Mouse (Mus musculus) heart, adult 2 months (tissue): ENCODE measurements around the gene Maz. TPM values are rescaled to one million over a fixed set of nuclear protein-coding genes. Genes with fewer than 3 reads are reported as not detected.
A peak's percentile ranks its signal among the peaks of the same experiment; 100 is the strongest.

Experiments used
- DNase-seq, 2 experiments: peaks; one replicate each; pipeline ENCODE4 v3.0.0; 2021
- H3K27ac ChIP-seq: fragments of 200-600 bp; 2 replicates; pipeline ENCODE4 v1.8.1; 2022
- H3K27me3 ChIP-seq: fragments of 200-500 bp; 2 replicates; pipeline ENCODE4 v1.6.1; 2012; ENCODE audit warnings: mild to moderate bottlenecking, low read length, inconsistent platforms, mixed read lengths; ENCODE audit not compliant: control insufficient read depth, insufficient read depth
- H3K36me3 ChIP-seq: fragments of 200-500 bp; 2 replicates; pipeline ENCODE4 v1.6.1; 2012; ENCODE audit warnings: low read length, inconsistent platforms; ENCODE audit not compliant: control insufficient read depth, insufficient read depth
- H3K4me1 ChIP-seq: fragments of 200-500 bp; 2 replicates; pipeline ENCODE4 v1.6.1; 2011; ENCODE audit warnings: low read length; ENCODE audit not compliant: control insufficient read depth, insufficient read depth
- H3K4me3 ChIP-seq: fragments of 200-600 bp; 2 replicates; pipeline ENCODE4 v1.8.1; 2022
- H3K79me2 ChIP-seq: fragments of 200-500 bp; replicated peaks from 2 replicates; pipeline ENCODE4 v1.6.1; 2012; ENCODE audit warnings: mild to moderate bottlenecking, inconsistent platforms, low read length, moderate library complexity, mixed read lengths; ENCODE audit not compliant: control insufficient read depth, insufficient read depth
- H3K9ac ChIP-seq: fragments of 200-500 bp; 2 replicates; pipeline ENCODE4 v1.6.1; 2012; ENCODE audit warnings: low read depth, mild to moderate bottlenecking, control low read depth, inconsistent platforms, low read length, mixed read lengths
- CTCF ChIP-seq: fragments of 200-600 bp; IDR thresholded peaks from 2 replicates; pipeline ENCODE4 v1.8.1; 2022; ENCODE audit warnings: antibody characterized with exemption, mild to moderate bottlenecking, moderate library complexity
- EP300 ChIP-seq: fragments of 200-500 bp; IDR thresholded peaks from 2 replicates; pipeline ENCODE4 v1.6.1; 2011; ENCODE audit warnings: low read depth, low read length, control low read depth; ENCODE audit not compliant: insufficient read depth
- POLR2A ChIP-seq: fragments of 200-500 bp; IDR thresholded peaks from 2 replicates; pipeline ENCODE4 v1.6.1; 2011; ENCODE audit warnings: mild to moderate bottlenecking, low read depth, low read length, control low read depth; ENCODE audit not compliant: insufficient read depth
- WGBS: fragments of 180-500 bp; shearing (Covaris S2); methylation state at CpG from one replicate; pipeline ENCODE4 v1.1.7; 2018; 5-methylcytosine and 5-hydroxymethylcytosine counted together
- intact Hi-C: fragments of 180-260 bp; cut with DNase I; formaldehyde crosslinking; loops from one replicate; pipeline ENCODE4 v1.15.1; 2025
- polyA plus RNA-seq: library from polyadenylated mRNA; depleted of rRNA; stranded (reverse); fragments of >200 nt; gene quantifications from 2 replicates; pipeline ENCODE4 v1.2.3, GENCODE M21; 2012
- total RNA-seq, 2 experiments: library from RNA; stranded (reverse); gene quantifications; 2 replicates each; pipeline ENCODE4 v1.2.3; 2021

Gene Maz
- total and polyA plus RNA-seq, 3 experiments, result 56.5 to 59.8 (median 57.1) TPM

DNA sequence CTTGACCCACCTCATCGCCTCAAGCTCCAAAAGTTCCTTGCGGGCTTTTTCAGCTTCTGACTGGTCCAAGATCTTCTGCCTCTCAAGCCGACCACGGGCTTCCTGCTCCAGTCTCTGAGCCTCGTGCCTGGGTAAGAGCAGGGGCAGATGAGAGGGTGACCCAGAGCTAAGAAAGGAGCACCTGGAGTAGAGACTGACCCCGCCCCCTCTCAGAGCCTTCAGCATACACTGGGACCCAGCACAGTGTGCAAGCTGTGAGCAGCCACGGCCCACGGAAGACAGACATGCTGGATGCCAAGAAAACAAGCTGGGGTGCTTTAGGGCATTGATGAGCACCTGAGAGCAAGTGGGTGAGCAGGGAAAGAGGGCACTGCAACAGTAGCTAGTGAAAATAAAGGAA, 38.0 kb downstream of the Maz start:
- H3K9ac ChIP-seq, result no peak overlapping the region
- no peak overlapping the region for H3K4me3 ChIP-seq
- no peaks in the 10 kb centered on the region for H3K27me3 ChIP-seq
- TF ChIP-seq EP300, result no peak
- TF ChIP-seq POLR2A, result no peak
- TF ChIP-seq CTCF, result no peak
- H3K79me2 ChIP-seq, result no peaks in the 10 kb centered on the region
- H3K4me1 ChIP-seq, result no peaks in the 10 kb centered on the region
- DNase-seq, result no peak
- intact Hi-C loops, result no loop called here
- 84% methylated on average over 8 of the region's 8 CpGs for WGBS
- H3K36me3 ChIP-seq, result no peaks in the 10 kb centered on the region
- H3K27ac ChIP-seq, result no peak overlapping the region

DNA sequence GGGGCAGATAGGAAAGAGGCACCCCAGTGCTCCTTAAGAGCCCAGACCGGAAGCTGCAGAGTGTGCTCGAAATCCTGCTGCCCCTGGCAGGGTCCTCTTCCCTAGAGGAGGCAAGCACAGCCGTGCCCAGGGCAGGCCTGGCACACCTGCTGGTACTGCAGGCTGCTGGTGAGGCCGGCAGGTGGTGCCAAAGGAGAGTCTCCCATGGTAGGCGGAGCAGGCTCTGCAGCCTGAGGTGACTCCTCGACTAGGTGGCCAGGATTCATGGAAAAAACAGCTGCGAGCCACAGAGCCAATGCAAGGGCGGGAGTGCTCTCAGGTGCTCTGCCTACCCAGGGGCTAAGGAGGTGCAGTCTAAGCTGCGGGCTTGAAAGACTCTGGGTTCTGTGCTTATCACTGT, 40.5 kb downstream of the Maz start:
- intact Hi-C loops, result loop anchor here (2.0 kb wide), 1 partner anchor 118 kb away; no protein-coding TSS in a partner anchor
- TF ChIP-seq CTCF, result peak; percentile 73
- TF ChIP-seq EP300, result 0 out of 2 replicates have a peak, but pooled peaks have one; percentile 6
- no peak for TF ChIP-seq POLR2A
- Histone ChIP-seq H3K27ac (no peak overlapping the region), H3K36me3 (no peaks in the 10 kb centered on the region), H3K4me1 (no peaks in the 10 kb centered on the region), H3K4me3 (no peak overlapping the region), H3K27me3 (no peaks in the 10 kb centered on the region), H3K79me2 (no peaks in the 10 kb centered on the region), H3K9ac (no peak overlapping the region)
- WGBS, result 45% methylated on average over 9 of the region's 9 CpGs
- DNase-seq, result peak; percentile 45 to 48

DNA sequence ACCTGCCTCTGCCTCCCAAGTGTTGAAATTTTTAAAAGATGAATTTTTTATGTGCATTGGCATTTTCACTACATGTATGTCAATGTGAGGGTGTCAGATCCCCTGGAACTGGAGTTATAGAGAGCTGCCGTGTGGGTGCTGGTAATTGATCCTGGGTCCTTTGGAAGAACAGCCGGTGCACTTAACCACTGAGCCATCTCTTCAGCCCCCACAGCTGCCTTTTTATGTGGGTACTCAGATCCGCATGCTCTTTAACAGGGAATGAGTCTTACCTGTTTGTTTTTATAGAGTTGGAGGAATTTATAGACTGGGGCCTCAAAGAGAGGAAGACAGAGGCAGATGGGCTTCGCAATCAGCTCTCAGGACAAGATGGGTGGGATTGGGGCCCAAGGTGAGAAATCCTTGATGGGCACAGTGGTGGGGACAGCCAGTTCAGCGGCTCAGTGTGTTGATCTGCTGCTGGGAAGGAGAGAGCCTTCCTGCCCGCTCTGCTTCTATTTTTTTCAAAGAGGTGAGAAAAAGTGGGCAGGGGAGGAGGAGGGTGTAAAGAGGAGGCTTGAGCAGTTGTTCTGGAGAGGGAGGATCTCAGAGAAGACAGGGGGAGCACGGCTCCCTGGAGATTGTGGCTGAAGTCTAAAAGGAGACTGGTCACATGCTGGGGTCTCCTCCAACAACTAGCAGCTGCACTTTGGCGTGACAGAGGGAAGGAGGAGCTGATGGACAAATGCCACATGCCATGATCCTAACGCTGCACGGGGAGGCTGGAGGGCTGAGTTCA, 42.0 kb downstream of the Maz start:
- TF ChIP-seq CTCF, result no peak
- TF ChIP-seq POLR2A, result no peak
- TF ChIP-seq EP300, result no peak
- WGBS, result 59% methylated on average over 10 of the region's 10 CpGs
- Histone ChIP-seq H3K27ac (no peak overlapping the region), H3K79me2 (no peaks in the 10 kb centered on the region), H3K27me3 (no peaks in the 10 kb centered on the region), H3K4me1 (no peaks in the 10 kb centered on the region), H3K4me3 (no peak overlapping the region), H3K36me3 (no peaks in the 10 kb centered on the region), H3K9ac (no peak overlapping the region)
- intact Hi-C loops, result no loop called here
- no peak for DNase-seq

DNA sequence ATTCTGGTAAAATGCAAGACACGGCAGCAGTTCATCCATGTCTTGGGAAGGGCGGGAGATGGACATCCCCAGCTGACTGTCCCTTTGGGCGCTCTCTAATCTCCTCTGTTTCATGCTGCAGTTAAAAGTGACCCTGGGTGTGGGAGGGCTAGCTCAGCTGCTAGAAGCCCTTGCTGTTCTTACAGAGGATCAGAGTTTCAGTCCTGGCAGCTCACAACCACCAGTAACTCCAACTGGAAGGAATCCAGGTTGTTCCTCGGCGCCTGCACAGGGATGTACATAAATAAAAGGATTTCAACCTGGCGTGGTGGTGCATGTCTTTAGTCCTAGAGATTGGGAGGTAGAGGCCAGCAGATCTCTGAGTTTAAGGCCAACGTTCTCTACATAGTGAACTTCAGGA, 43.7 kb downstream of the Maz start:
- Histone ChIP-seq H3K9ac (no peak overlapping the region), H3K27me3 (no peaks in the 10 kb centered on the region), H3K79me2 (no peaks in the 10 kb centered on the region), H3K4me3 (no peak overlapping the region), H3K4me1 (no peaks in the 10 kb centered on the region; the same call in 1 of the 2 replicates), H3K27ac (no peak overlapping the region), H3K36me3 (peaks cover 3% of the 10 kb centered on the region; the same call in 1 of the 2 replicates)
- DNase-seq, result no peak
- TF ChIP-seq CTCF (no peak), EP300 (no peak), POLR2A (no peak)
- intact Hi-C loops, result no loop called here
- WGBS, result 65% methylated on average over 7 of the region's 7 CpGs

DNA sequence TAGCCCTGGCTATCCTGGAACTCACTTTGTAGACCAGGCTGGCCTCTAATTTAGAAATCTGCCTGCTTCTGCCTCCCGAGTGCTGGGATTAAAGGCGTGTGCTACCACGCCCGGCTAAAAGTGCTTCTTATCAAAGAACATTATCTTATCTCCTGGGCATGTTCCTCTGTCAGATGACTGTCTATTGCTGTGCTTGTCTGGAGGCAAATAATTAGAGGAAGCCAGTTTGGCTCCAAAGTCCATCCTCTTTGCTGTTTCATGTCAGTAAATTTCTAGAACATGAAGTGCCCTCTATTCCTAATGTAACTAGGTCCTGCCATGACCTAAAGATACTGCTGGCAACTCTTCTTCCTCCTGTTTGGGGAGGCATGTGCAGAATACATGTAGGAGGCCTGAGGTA, 44.8 kb downstream of the Maz start:
- H3K4me1 ChIP-seq, result peaks cover 2% of the 10 kb centered on the region
- no peak overlapping the region for H3K27ac ChIP-seq
- H3K36me3 ChIP-seq, result peaks cover 3% of the 10 kb centered on the region; the same call in 1 of the 2 replicates
- DNase-seq, result no peak
- intact Hi-C loops, result no loop called here
- H3K27me3 ChIP-seq, result no peaks in the 10 kb centered on the region
- no peak overlapping the region for H3K4me3 ChIP-seq
- no peak overlapping the region for H3K9ac ChIP-seq
- WGBS, result 67% methylated on average over 4 of the region's 4 CpGs
- no peaks in the 10 kb centered on the region for H3K79me2 ChIP-seq
- TF ChIP-seq EP300, result no peak
- TF ChIP-seq CTCF, result no peak
- no peak for TF ChIP-seq POLR2A

DNA sequence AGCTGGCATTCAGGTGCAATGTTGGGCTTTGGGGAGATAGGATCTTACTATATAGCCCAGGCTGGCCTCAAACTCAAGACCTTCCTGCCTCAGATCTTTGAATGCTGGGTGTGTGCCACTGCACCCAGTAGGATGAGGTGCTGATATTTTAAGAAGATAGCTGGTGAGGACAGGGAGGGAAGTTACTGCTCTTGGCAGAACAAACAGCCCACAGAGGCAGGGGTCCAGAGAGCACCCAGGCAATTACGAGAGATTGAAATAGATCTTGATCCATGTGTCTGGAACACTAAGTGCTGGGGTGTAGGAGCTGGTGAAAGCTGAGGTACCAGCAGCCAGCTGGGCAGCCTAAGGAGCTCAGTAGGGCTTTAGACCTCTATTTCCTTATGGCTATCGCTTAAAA, 45.2 kb downstream of the Maz start:
- Histone ChIP-seq H3K36me3 (peaks cover 3% of the 10 kb centered on the region; the same call in 1 of the 2 replicates), H3K27me3 (no peaks in the 10 kb centered on the region), H3K4me1 (peaks cover 4% of the 10 kb centered on the region), H3K27ac (no peak overlapping the region), H3K9ac (no peak overlapping the region), H3K79me2 (peaks cover under 1% of the 10 kb centered on the region; the same call in 1 of the 2 replicates), H3K4me3 (no peak overlapping the region)
- no peak for TF ChIP-seq POLR2A
- no peak for TF ChIP-seq EP300
- TF ChIP-seq CTCF, result no peak
- intact Hi-C loops, result no loop called here
- 74% methylated on average over 2 of the region's 2 CpGs for WGBS
- DNase-seq, result no peak
